Mouse (Mus musculus): ENCODE measurements around the gene Srpr. TPM values are rescaled to one million over a fixed set of nuclear protein-coding genes. Genes with fewer than 3 reads are reported as not detected.

Gene Srpr
- polyA plus RNA-seq, 1 experiment from 2014 or later, result 81.3 TPM

- H3K27me3 ChIP-seq (ENCODE audit: poor library complexity, severe bottlenecking), result no peaks in the 10 kb centered on the region
- no peaks in the 10 kb centered on the region for H3K4me1 ChIP-seq
- no peak overlapping the region for H3K4me3 ChIP-seq
- no peak overlapping the region for H3K27ac ChIP-seq
- WGBS, result 87% methylated on average over 6 of the region's 6 CpGs
- DNase-seq (ENCODE audit: extremely low spot score, low spot score), result no peak
- no peaks in the 10 kb centered on the region for H3K9me3 ChIP-seq
- H3K36me3 ChIP-seq (replicated peaks), result peaks cover 18% of the 10 kb centered on the region
These were observed 39.1 kb downstream of the Srpr start for GRCm38 (mm10) chr9:35238915-35239571.

GRCm38 (mm10) chr9:35239734-35240133 is 39.8 kb downstream of the Srpr start:
- no peak for DNase-seq (ENCODE audit: extremely low spot score, low spot score)
- 74% methylated on average over 1 of the region's 1 CpGs for WGBS
- H3K27ac ChIP-seq, result no peak overlapping the region
- no peaks in the 10 kb centered on the region for H3K27me3 ChIP-seq (ENCODE audit: poor library complexity, severe bottlenecking)
- no peak overlapping the region for H3K4me3 ChIP-seq
- peaks cover 11% of the 10 kb centered on the region for H3K36me3 ChIP-seq (replicated peaks)
- no peaks in the 10 kb centered on the region for H3K4me1 ChIP-seq
- H3K9me3 ChIP-seq, result no peaks in the 10 kb centered on the region

GRCm38 (mm10) chr9:35247405-35247804 is 47.4 kb downstream of the Srpr start:
- no peak overlapping the region for H3K4me3 ChIP-seq
- WGBS, result 95% methylated on average over 2 of the region's 2 CpGs
- H3K27ac ChIP-seq, result no peak overlapping the region
- peaks cover 8% of the 10 kb centered on the region; the same call in 1 of the 2 replicates for H3K36me3 ChIP-seq (replicated peaks)
- no peaks in the 10 kb centered on the region for H3K4me1 ChIP-seq
- H3K9me3 ChIP-seq, result no peaks in the 10 kb centered on the region
- DNase-seq (ENCODE audit: extremely low spot score, low spot score), result no peak
- no peaks in the 10 kb centered on the region for H3K27me3 ChIP-seq (ENCODE audit: poor library complexity, severe bottlenecking)

GRCm38 (mm10) chr9:35249476-35249875 is 49.5 kb downstream of the Srpr start:
- H3K27ac ChIP-seq, result no peak overlapping the region
- no peaks in the 10 kb centered on the region for H3K4me1 ChIP-seq
- no peak for DNase-seq (ENCODE audit: extremely low spot score, low spot score)
- peaks cover 8% of the 10 kb centered on the region; the same call in 1 of the 2 replicates for H3K36me3 ChIP-seq (replicated peaks)
- H3K4me3 ChIP-seq, result no peak overlapping the region
- no peaks in the 10 kb centered on the region for H3K27me3 ChIP-seq (ENCODE audit: poor library complexity, severe bottlenecking)
- H3K9me3 ChIP-seq, result no peaks in the 10 kb centered on the region

- DNase-seq (ENCODE audit: extremely low spot score, low spot score), result no peak
- Histone ChIP-seq H3K36me3 (replicated peaks) (peaks cover 26% of the 10 kb centered on the region), H3K4me3 (no peak overlapping the region), H3K9me3 (no peaks in the 10 kb centered on the region), H3K27ac (no peak overlapping the region), H3K4me1 (no peaks in the 10 kb centered on the region), H3K27me3 (ENCODE audit: poor library complexity, severe bottlenecking) (no peaks in the 10 kb centered on the region)
- WGBS, result 93% methylated on average over 7 of the region's 7 CpGs
These were observed 57.4 kb downstream of the Srpr start for GRCm38 (mm10) chr9:35257365-35257764.

GRCm38 (mm10) chr9:35262418-35262817 is 62.4 kb downstream of the Srpr start:
- no peaks in the 10 kb centered on the region for H3K9me3 ChIP-seq
- no peak overlapping the region for H3K27ac ChIP-seq
- 87% methylated on average over 4 of the region's 4 CpGs for WGBS
- H3K4me1 ChIP-seq, result peaks cover 13% of the 10 kb centered on the region
- DNase-seq (ENCODE audit: extremely low spot score, low spot score), result no peak
- no peaks in the 10 kb centered on the region for H3K27me3 ChIP-seq (ENCODE audit: poor library complexity, severe bottlenecking)
- no peak overlapping the region for H3K4me3 ChIP-seq
- peaks cover 31% of the 10 kb centered on the region for H3K36me3 ChIP-seq (replicated peaks)

GRCm38 (mm10) chr9:35263431-35263830 is 63.5 kb downstream of the Srpr start:
- Histone ChIP-seq H3K27me3 (ENCODE audit: poor library complexity, severe bottlenecking) (no peaks in the 10 kb centered on the region), H3K9me3 (no peaks in the 10 kb centered on the region), H3K4me3 (no peak overlapping the region), H3K27ac (no peak overlapping the region), H3K4me1 (peaks cover 17% of the 10 kb centered on the region), H3K36me3 (replicated peaks) (peaks cover 26% of the 10 kb centered on the region)
- no peak for DNase-seq (ENCODE audit: extremely low spot score, low spot score)
- 85% methylated on average over 2 of the region's 2 CpGs for WGBS

GRCm38 (mm10) chr9:35264509-35264908 is 64.5 kb downstream of the Srpr start:
- Histone ChIP-seq H3K9me3 (no peaks in the 10 kb centered on the region), H3K4me1 (peaks cover 21% of the 10 kb centered on the region), H3K4me3 (no peak overlapping the region), H3K36me3 (replicated peaks) (peaks cover 23% of the 10 kb centered on the region), H3K27me3 (ENCODE audit: poor library complexity, severe bottlenecking) (no peaks in the 10 kb centered on the region), H3K27ac (no peak overlapping the region)
- WGBS, result 87% methylated on average over 3 of the region's 3 CpGs
- DNase-seq (ENCODE audit: extremely low spot score, low spot score), result no peak

- H3K27me3 ChIP-seq (ENCODE audit: poor library complexity, severe bottlenecking), result no peaks in the 10 kb centered on the region
- H3K4me3 ChIP-seq, result peak within 1 kb of the TSS; percentile 84
- peaks cover 33% of the 10 kb centered on the region for H3K36me3 ChIP-seq (replicated peaks)
- H3K4me1 ChIP-seq, result peaks cover 21% of the 10 kb centered on the region
- under 1% methylated on average over 62 of the region's 62 CpGs for WGBS
- H3K27ac ChIP-seq, result peak within 1 kb of the TSS; percentile 90
- H3K9me3 ChIP-seq, result no peaks in the 10 kb centered on the region
- DNase-seq (ENCODE audit: extremely low spot score, low spot score), result peak; percentile 92
These were observed 67.4 kb downstream of the Srpr start, which contains the start of the genes Fam118b and Rpusd4 for GRCm38 (mm10) chr9:35267146-35267975. Fam118b (minus strand) TSS chr9:35267805. Rpusd4 (plus strand) TSS chr9:35267865.

- 3% methylated on average over 21 of the region's 21 CpGs for WGBS
- Histone ChIP-seq H3K9me3 (no peaks in the 10 kb centered on the region), H3K27ac (peak overlapping the region; percentile 90), H3K4me1 (peaks cover 21% of the 10 kb centered on the region), H3K36me3 (replicated peaks) (peaks cover 37% of the 10 kb centered on the region), H3K4me3 (peak overlapping the region; percentile 84), H3K27me3 (ENCODE audit: poor library complexity, severe bottlenecking) (no peaks in the 10 kb centered on the region)
- no peak for DNase-seq (ENCODE audit: extremely low spot score, low spot score)
These were observed 68.2 kb downstream of the Srpr start for GRCm38 (mm10) chr9:35267976-35268715.

GRCm38 (mm10) chr9:35277855-35278365 is 77.9 kb downstream of the Srpr start:
- Histone ChIP-seq H3K36me3 (replicated peaks) (peaks cover 56% of the 10 kb centered on the region), H3K27me3 (ENCODE audit: poor library complexity, severe bottlenecking) (no peaks in the 10 kb centered on the region)
- 87% methylated on average over 3 of the region's 3 CpGs for WGBS

GRCm38 (mm10) chr9:35278451-35278850 is 78.5 kb downstream of the Srpr start:
- Histone ChIP-seq H3K9me3 (no peaks in the 10 kb centered on the region), H3K36me3 (replicated peaks) (peaks cover 51% of the 10 kb centered on the region), H3K27me3 (ENCODE audit: poor library complexity, severe bottlenecking) (peaks cover 3% of the 10 kb centered on the region), H3K4me1 (peaks cover 9% of the 10 kb centered on the region), H3K4me3 (no peak overlapping the region), H3K27ac (no peak overlapping the region)
- 91% methylated on average over 4 of the region's 4 CpGs for WGBS
- DNase-seq (ENCODE audit: extremely low spot score, low spot score), result no peak

More at GRCm38 (mm10) chr9:35277855-35278365, 77.9 kb downstream of the Srpr start:
- DNase-seq (ENCODE audit: extremely low spot score, low spot score), result no peak
- H3K4me1 ChIP-seq, result peaks cover 4% of the 10 kb centered on the region
- no peaks in the 10 kb centered on the region for H3K9me3 ChIP-seq
- no peak overlapping the region for H3K27ac ChIP-seq
- no peak overlapping the region for H3K4me3 ChIP-seq
